Mouse (Mus musculus) midbrain, embryonic 14.5 days (tissue): ENCODE data around the gene Phtf1. TPM values are rescaled to one million over a fixed set of nuclear protein-coding genes. Genes with fewer than 3 reads are reported as not detected.

ENCODE experiments used
- ATAC-seq: fragments of 200-750 bp; cut with Nextera tagmentation; 2 replicates; pipeline ENCODE4 v1.8.0; 2017; ENCODE audit warnings: moderate number of reproducible peaks, moderate library complexity; ENCODE audit not compliant: low FRiP score, low TSS enrichment
- DNase-seq: peaks from one replicate; pipeline ENCODE4 v3.0.0-alpha.2; 2015
- H3K27ac ChIP-seq: fragments of 300-500 bp; sonication (generic); replicated peaks from 2 replicates; pipeline ENCODE4 v1.5.1; 2014; ENCODE audit warnings: mild to moderate bottlenecking, low read depth, low read length, moderate library complexity
- H3K27me3 ChIP-seq: fragments of 300-500 bp; sonication (generic); 2 replicates; pipeline ENCODE4 v1.6.1; 2014; ENCODE audit warnings: low read length, control low read depth, mixed read lengths; ENCODE audit not compliant: control insufficient read depth, insufficient read depth
- H3K36me3 ChIP-seq: fragments of 300-500 bp; sonication (generic); 2 replicates; pipeline ENCODE4 v1.6.1; 2014; ENCODE audit warnings: low read length, control low read depth; ENCODE audit not compliant: control insufficient read depth, insufficient read depth
- H3K4me1 ChIP-seq: fragments of 300-500 bp; sonication (generic); 2 replicates; pipeline ENCODE4 v1.6.1; 2014; ENCODE audit warnings: mild to moderate bottlenecking, antibody characterized with exemption, low read length, control low read depth; ENCODE audit not compliant: control insufficient read depth, insufficient read depth
- H3K4me2 ChIP-seq: fragments of 300-500 bp; sonication (generic); 2 replicates; pipeline ENCODE4 v1.6.1; 2014; ENCODE audit warnings: mild to moderate bottlenecking, low read length, moderate library complexity
- H3K4me3 ChIP-seq: fragments of 300-500 bp; sonication (generic); replicated peaks from 2 replicates; pipeline ENCODE4 v1.5.1; 2014; ENCODE audit warnings: low read depth, low read length
- H3K9ac ChIP-seq: fragments of 300-500 bp; sonication (generic); replicated peaks from 2 replicates; pipeline ENCODE4 v1.6.1; 2014; ENCODE audit warnings: mild to moderate bottlenecking, low read length, moderate library complexity
- H3K9me3 ChIP-seq: fragments of 300-500 bp; sonication (generic); 2 replicates; pipeline ENCODE4 v1.6.1; 2016; ENCODE audit warnings: low read length, control low read depth, mixed read lengths; ENCODE audit not compliant: control insufficient read depth
- WGBS: fragments of 180-500 bp; shearing (Covaris S2); extraction: QIAGEN DNeasy Blood & Tissue Kit; methylation state at CpG from one replicate; pipeline ENCODE4 v1.1.7; 2014; 5-methylcytosine and 5-hydroxymethylcytosine counted together
- polyA plus RNA-seq: library from polyadenylated mRNA; unstranded; fragments of >200 nt; fragmentation: Nextera tagmentation; extraction: Ambion mirVana; gene quantifications from 2 replicates; pipeline ENCODE4 v1.2.1, GENCODE M21; 2014

The Phtf1 gene
- polyA plus RNA-seq, 1 experiment from 2014 or later = 35.9 TPM

DNA sequence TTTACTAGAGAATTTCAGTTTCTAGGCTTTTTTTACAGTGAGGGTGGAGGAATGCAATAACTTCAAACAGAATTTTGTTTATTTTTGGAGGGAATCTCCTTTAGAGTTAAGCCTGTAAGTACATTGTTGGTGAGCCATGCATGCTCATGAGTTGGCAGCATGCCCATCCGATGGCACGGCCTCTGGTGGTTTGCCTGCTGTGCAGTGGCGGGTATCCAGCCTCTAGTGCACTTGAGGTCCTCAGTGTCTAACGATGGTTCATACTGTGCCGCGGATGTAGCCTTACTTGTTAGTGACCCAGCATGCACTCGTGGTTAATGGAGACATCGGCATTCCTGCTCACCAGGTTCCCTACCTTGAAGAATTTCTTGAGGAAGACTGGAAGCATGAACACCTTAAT lies 39.6 kb downstream of the Phtf1 start:
- WGBS = 74% methylated on average over 8 of the region's 8 CpGs
- DNase-seq = peak; percentile 56
- H3K36me3 ChIP-seq = peaks cover 58% of the 10 kb centered on the region

GRCm38 (mm10) chr3:104009924-104010662 lies 42.2 kb downstream of the Phtf1 start:
- no peaks in the 10 kb centered on the region for H3K27me3 ChIP-seq
- H3K9me3 ChIP-seq = no peaks in the 10 kb centered on the region
- H3K4me2 ChIP-seq = no peak overlapping the region
- no peak for ATAC-seq
- H3K36me3 ChIP-seq = peaks cover 48% of the 10 kb centered on the region
- no peak for DNase-seq
- H3K9ac ChIP-seq = no peak overlapping the region
- no peak overlapping the region for H3K4me3 ChIP-seq
- no peak overlapping the region for H3K27ac ChIP-seq
- no peaks in the 10 kb centered on the region for H3K4me1 ChIP-seq
- WGBS = 88% methylated on average over 5 of the region's 5 CpGs

More for the DNA sequence above, 39.6 kb downstream of the Phtf1 start:
- no peaks in the 10 kb centered on the region for H3K4me1 ChIP-seq
- H3K4me2 ChIP-seq = no peak overlapping the region
- H3K4me3 ChIP-seq = no peak overlapping the region
- no peak overlapping the region for H3K9ac ChIP-seq
- no peak for ATAC-seq
- no peak overlapping the region for H3K27ac ChIP-seq
- no peaks in the 10 kb centered on the region for H3K27me3 ChIP-seq
- no peaks in the 10 kb centered on the region for H3K9me3 ChIP-seq

GRCm38 (mm10) chr3:104011972-104012371 lies 44.1 kb downstream of the Phtf1 start:
- Histone ChIP-seq H3K9me3 (no peaks in the 10 kb centered on the region), H3K27ac (no peak overlapping the region), H3K36me3 (peaks cover 46% of the 10 kb centered on the region), H3K4me3 (no peak overlapping the region), H3K4me2 (no peak overlapping the region), H3K27me3 (no peaks in the 10 kb centered on the region), H3K4me1 (no peaks in the 10 kb centered on the region), H3K9ac (no peak overlapping the region)
- ATAC-seq (no peak), DNase-seq (no peak)
- WGBS = 96% methylated on average over 2 of the region's 2 CpGs

- no peak overlapping the region for H3K4me2 ChIP-seq
- no peaks in the 10 kb centered on the region for H3K9me3 ChIP-seq
- H3K27ac ChIP-seq = no peak overlapping the region
- H3K27me3 ChIP-seq = no peaks in the 10 kb centered on the region
- WGBS = 52% methylated on average over 3 of the region's 3 CpGs
- H3K4me1 ChIP-seq = no peaks in the 10 kb centered on the region
- no peak overlapping the region for H3K9ac ChIP-seq
- DNase-seq (no peak), ATAC-seq (no peak)
- no peak overlapping the region for H3K4me3 ChIP-seq
- peaks cover 67% of the 10 kb centered on the region for H3K36me3 ChIP-seq
These were observed 50.0 kb downstream of the Phtf1 start for GRCm38 (mm10) chr3:104017931-104018330.

DNA sequence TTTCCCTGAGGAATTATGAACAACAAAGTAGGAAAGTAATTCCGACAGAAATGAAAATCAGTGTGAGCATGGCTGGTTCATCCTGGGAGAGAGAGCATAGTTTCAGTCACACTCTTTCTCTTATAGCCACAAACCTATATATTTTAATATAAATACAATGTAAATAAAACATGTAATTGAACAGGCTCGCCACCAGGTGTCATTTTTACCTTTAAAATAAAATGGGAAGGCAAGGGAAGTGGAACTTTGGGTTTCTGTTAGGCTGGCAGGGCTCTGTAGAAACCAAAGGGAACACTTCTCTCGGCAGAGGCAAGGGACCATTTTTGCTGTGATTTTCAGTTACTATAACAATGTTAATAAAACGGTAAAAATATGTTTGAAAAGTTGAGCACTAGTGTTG lies 51.5 kb downstream of the Phtf1 start:
- Histone ChIP-seq H3K4me3 (no peak overlapping the region), H3K27me3 (no peaks in the 10 kb centered on the region), H3K9me3 (no peaks in the 10 kb centered on the region), H3K4me1 (no peaks in the 10 kb centered on the region), H3K27ac (no peak overlapping the region), H3K4me2 (no peak overlapping the region), H3K9ac (no peak overlapping the region), H3K36me3 (peaks cover 71% of the 10 kb centered on the region)
- ATAC-seq = no peak
- DNase-seq = peak; percentile 78
- WGBS = 72% methylated on average over 4 of the region's 4 CpGs

DNA sequence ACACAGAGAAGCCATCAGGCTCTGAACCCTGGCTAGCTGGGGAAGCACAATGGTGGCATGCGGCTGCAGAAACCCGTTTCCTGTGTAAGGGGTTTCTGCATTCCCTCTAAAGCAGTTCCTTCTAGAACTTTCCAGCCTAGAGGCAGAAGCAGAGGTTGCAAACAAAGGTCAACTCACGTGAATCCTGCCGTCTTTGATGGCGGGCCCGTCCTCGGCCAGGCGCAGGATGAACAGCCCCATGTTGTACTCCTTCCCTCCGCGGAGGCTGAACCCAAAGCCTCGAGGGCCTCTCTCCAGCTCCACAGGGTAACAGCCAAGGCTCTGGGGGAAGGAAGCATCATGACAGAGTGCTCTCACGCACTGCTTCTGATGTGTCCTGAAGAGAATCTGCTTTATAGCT lies 52.2 kb downstream of the Phtf1 start:
- H3K4me1 ChIP-seq = no peaks in the 10 kb centered on the region
- H3K36me3 ChIP-seq = peaks cover 71% of the 10 kb centered on the region
- H3K9me3 ChIP-seq = no peaks in the 10 kb centered on the region
- no peaks in the 10 kb centered on the region for H3K27me3 ChIP-seq
- 90% methylated on average over 12 of the region's 12 CpGs for WGBS
- H3K4me2 ChIP-seq = no peak overlapping the region
- no peak overlapping the region for H3K27ac ChIP-seq
- DNase-seq = no peak
- no peak overlapping the region for H3K4me3 ChIP-seq
- H3K9ac ChIP-seq = no peak overlapping the region
- no peak for ATAC-seq

- Histone ChIP-seq H3K27ac (no peak overlapping the region), H3K9me3 (no peaks in the 10 kb centered on the region), H3K27me3 (no peaks in the 10 kb centered on the region), H3K4me1 (no peaks in the 10 kb centered on the region), H3K36me3 (peaks cover 30% of the 10 kb centered on the region), H3K4me2 (no peak overlapping the region), H3K4me3 (no peak overlapping the region), H3K9ac (no peak overlapping the region)
- 35% methylated on average over 3 of the region's 3 CpGs for WGBS
- no peak for DNase-seq
- no peak for ATAC-seq
These were observed 59.0 kb downstream of the Phtf1 start for GRCm38 (mm10) chr3:104026938-104027337.

DNA sequence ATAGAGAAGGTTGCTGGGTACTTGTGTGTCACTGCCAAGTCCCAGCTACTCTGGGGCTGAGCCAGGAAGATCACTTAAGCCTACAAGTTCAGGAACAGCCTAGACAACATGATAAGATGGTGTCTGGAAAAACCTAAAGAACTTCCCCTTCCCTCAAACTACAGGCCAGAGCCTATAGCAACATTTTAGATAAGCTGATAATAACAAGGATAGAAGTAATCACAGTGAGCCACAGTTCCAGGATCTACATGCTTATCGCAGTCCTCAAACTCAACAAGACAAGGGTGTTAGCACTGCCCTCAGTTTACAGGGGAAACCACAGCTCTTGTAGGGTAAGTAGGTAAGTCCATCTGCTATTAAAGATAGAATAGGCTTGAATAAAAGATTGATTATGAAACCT lies 64.2 kb downstream of the Phtf1 start:
- 98% methylated on average over 1 of the region's 1 CpGs for WGBS
- Histone ChIP-seq H3K4me3 (no peak overlapping the region), H3K9ac (no peak overlapping the region), H3K4me2 (no peak overlapping the region), H3K9me3 (no peaks in the 10 kb centered on the region), H3K36me3 (0 out of 2 replicates have a peak, but pooled peaks cover 3% of the 10 kb centered on the region), H3K4me1 (no peaks in the 10 kb centered on the region), H3K27me3 (no peaks in the 10 kb centered on the region), H3K27ac (no peak overlapping the region)
- ATAC-seq = no peak
- no peak for DNase-seq

GRCm38 (mm10) chr3:104032747-104033146 lies 64.8 kb downstream of the Phtf1 start:
- no peak overlapping the region for H3K9ac ChIP-seq
- no peak overlapping the region for H3K27ac ChIP-seq
- H3K36me3 ChIP-seq = no peaks in the 10 kb centered on the region
- ATAC-seq = no peak
- no peaks in the 10 kb centered on the region for H3K9me3 ChIP-seq
- peak; percentile 50 for DNase-seq
- no peak overlapping the region for H3K4me2 ChIP-seq
- H3K4me1 ChIP-seq = no peaks in the 10 kb centered on the region
- 80% methylated on average over 1 of the region's 1 CpGs for WGBS
- H3K4me3 ChIP-seq = no peak overlapping the region
- H3K27me3 ChIP-seq = no peaks in the 10 kb centered on the region
